Mouse (Mus musculus) limb, embryonic 11.5 days (tissue): ENCODE measurements around the gene Tmem132c. TPM values are rescaled to one million over a fixed set of nuclear protein-coding genes. Genes with fewer than 3 reads are reported as not detected.

Source experiments
- ATAC-seq: fragments of 200-750 bp; cut with Nextera tagmentation; 2 replicates; pipeline ENCODE4 v1.8.0; 2017; ENCODE audit warnings: low read depth; ENCODE audit not compliant: insufficient number of reproducible peaks, low FRiP score, low TSS enrichment
- DNase-seq: peaks from one replicate; pipeline ENCODE4 v3.0.0-alpha.2; 2015; ENCODE audit warnings: low spot score
- H3K27ac ChIP-seq: fragments of 300-500 bp; sonication (generic); replicated peaks from 2 replicates; pipeline ENCODE4 v1.5.1; 2014; ENCODE audit warnings: low read depth, mild to moderate bottlenecking, low read length
- H3K27me3 ChIP-seq: fragments of 300-500 bp; sonication (generic); 2 replicates; pipeline ENCODE4 v1.6.1; 2014; ENCODE audit warnings: mild to moderate bottlenecking, low read length, mixed read lengths; ENCODE audit not compliant: control insufficient read depth, insufficient read depth
- H3K36me3 ChIP-seq: fragments of 300-500 bp; sonication (generic); 2 replicates; pipeline ENCODE4 v1.6.1; 2014; ENCODE audit warnings: mild to moderate bottlenecking, low read length, moderate library complexity, mixed read lengths; ENCODE audit not compliant: control insufficient read depth, insufficient read depth
- H3K4me1 ChIP-seq: fragments of 300-500 bp; sonication (generic); 2 replicates; pipeline ENCODE4 v1.6.1; 2014; ENCODE audit warnings: low read length, mixed read lengths; ENCODE audit not compliant: control insufficient read depth, insufficient read depth
- H3K4me2 ChIP-seq: fragments of 300-500 bp; sonication (generic); 2 replicates; pipeline ENCODE4 v1.6.1; 2014; ENCODE audit warnings: low read depth, mild to moderate bottlenecking, moderate library complexity; ENCODE audit not compliant: severe bottlenecking
- H3K4me3 ChIP-seq: fragments of 300-500 bp; sonication (generic); 2 replicates; pipeline ENCODE4 v1.5.1; 2014; ENCODE audit warnings: low read depth, low read length
- H3K9ac ChIP-seq: fragments of 300-500 bp; sonication (generic); 2 replicates; pipeline ENCODE4 v1.6.1; 2014; ENCODE audit warnings: mild to moderate bottlenecking, low read length
- H3K9me3 ChIP-seq: fragments of 300-500 bp; sonication (generic); 2 replicates; pipeline ENCODE4 v1.6.1; 2016; ENCODE audit warnings: low read length; ENCODE audit not compliant: control insufficient read depth
- WGBS: fragments of 180-500 bp; shearing (Covaris S2); extraction: QIAGEN DNeasy Blood & Tissue Kit; methylation state at CpG from one replicate; pipeline ENCODE4 v1.1.7; 2014; 5-methylcytosine and 5-hydroxymethylcytosine counted together
- polyA plus RNA-seq: library from polyadenylated mRNA; unstranded; fragments of >200 nt; fragmentation: Nextera tagmentation; extraction: Ambion mirVana; gene quantifications from 2 replicates; pipeline ENCODE4 v1.2.1, GENCODE M21; 2014

Tmem132c gene
- polyA plus RNA-seq, 1 experiment from 2014 or later: 34.6 TPM

DNA sequence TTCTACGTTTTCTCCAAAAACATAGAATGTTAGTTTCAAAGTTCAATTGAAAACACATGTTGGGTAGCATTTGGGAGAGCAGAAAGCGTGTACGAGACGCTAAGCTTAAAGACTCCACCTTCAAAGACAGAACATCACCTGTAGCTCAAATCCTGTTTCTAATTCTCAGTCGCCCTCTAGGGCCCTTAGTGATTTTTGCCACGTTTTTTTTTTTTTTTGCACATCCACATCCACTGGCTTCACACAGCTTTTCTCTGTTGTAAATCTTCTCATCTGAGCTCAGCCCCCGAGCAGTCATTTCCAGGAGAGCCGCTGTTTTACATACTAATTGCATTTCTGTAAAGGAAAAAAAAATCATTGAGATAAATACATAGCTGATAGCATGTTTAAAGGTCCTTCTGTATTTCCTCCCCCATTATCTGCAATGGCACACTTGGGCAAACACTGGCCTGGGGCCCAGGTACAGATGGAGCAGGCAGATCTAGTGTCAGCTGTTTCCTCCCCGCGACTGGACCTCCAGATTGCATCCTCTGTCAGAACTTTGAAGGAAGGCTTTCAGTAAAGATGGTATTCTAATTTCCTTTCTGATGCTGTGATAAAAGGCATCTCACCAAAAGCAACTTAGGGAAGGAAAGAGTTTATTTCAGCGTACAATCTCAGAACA is 15.5 kb downstream of the Tmem132c start:
- WGBS: 52% methylated on average over 11 of the region's 11 CpGs

DNA sequence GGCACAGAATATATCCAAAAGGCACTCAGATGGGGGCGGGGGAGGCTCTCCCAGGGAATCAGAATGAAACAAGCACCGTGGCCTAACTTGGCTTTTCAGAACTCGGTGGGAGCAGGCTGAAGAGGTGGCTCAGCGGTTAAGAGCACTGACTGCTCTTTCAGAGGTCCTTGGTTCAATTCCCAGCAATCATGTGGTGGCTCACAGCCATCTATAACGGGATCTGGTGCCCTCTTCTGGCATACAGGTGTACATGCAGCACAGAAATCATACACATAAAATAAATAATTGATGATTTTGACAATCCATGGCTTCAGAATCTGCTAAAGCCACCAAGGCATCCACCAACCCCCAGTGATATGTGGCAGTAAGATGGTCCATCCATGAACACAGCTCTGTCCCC is 20.5 kb downstream of the Tmem132c start:
- Histone ChIP-seq H3K4me2 (no peak overlapping the region), H3K4me3 (no peak overlapping the region), H3K4me1 (no peaks in the 10 kb centered on the region), H3K9me3 (no peaks in the 10 kb centered on the region), H3K27ac (no peak overlapping the region), H3K27me3 (no peaks in the 10 kb centered on the region), H3K36me3 (no peaks in the 10 kb centered on the region), H3K9ac (no peak overlapping the region)
- DNase-seq (no peak), ATAC-seq (no peak)
- WGBS: 90% methylated on average over 5 of the region's 5 CpGs

More for the DNA sequence above, 15.5 kb downstream of the Tmem132c start:
- no peak overlapping the region for H3K4me2 ChIP-seq
- no peak overlapping the region for H3K27ac ChIP-seq
- ATAC-seq (no peak), DNase-seq (no peak)
- no peaks in the 10 kb centered on the region for H3K36me3 ChIP-seq
- H3K4me1 ChIP-seq: no peaks in the 10 kb centered on the region
- H3K9me3 ChIP-seq: no peaks in the 10 kb centered on the region; the same call in 1 of the 2 replicates
- H3K4me3 ChIP-seq: no peak overlapping the region
- H3K27me3 ChIP-seq: no peaks in the 10 kb centered on the region
- H3K9ac ChIP-seq: no peak overlapping the region

DNA sequence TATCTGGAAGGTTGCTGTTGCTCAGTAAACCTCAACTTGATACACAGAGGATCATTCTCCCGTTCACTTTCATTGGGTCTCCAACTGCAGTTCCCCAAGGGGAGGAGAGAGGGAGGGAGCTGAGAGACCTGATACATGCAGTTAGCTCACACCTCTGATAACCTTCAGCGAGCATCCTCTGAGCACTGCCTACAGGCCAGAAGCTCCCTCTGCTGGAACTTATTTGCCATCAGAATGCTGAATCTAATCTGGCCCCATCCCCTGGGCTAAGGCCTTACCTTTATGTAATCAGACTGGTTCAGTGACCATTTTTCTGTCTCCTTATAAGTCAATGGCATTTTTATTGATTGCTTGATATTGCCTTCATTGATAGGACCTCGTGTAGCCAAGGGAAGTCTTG is 29.5 kb downstream of the Tmem132c start:
- Histone ChIP-seq H3K9ac (no peak overlapping the region), H3K4me2 (no peak overlapping the region), H3K4me1 (no peaks in the 10 kb centered on the region), H3K4me3 (no peak overlapping the region), H3K36me3 (no peaks in the 10 kb centered on the region), H3K27ac (no peak overlapping the region), H3K9me3 (no peaks in the 10 kb centered on the region), H3K27me3 (no peaks in the 10 kb centered on the region)
- 57% methylated on average over 3 of the region's 3 CpGs for WGBS
- no peak for DNase-seq
- no peak for ATAC-seq

DNA sequence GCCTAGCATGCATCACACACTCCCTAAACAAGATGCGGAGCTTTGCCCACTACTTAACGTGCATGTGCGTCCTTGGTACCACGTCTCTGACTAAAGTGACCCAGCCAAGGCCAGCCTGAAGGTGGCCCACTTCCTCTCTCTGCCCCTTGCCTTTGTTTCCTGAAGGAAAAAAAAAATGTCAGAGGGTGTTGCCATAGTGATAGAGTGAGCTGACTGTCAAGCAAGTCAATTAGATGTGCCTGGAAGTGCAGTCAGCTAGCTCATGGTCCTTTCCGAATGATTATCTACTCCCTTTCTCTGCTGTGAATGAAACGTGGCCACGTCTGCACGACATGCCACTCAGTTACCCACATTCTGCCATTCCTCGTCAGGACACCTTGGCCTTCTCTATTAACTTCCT is 37.9 kb downstream of the Tmem132c start:
- 87% methylated on average over 9 of the region's 9 CpGs for WGBS
- no peak overlapping the region for H3K4me2 ChIP-seq
- no peak overlapping the region for H3K9ac ChIP-seq
- H3K36me3 ChIP-seq: no peaks in the 10 kb centered on the region
- H3K27me3 ChIP-seq: no peaks in the 10 kb centered on the region
- H3K27ac ChIP-seq: no peak overlapping the region
- peaks cover 3% of the 10 kb centered on the region; the same call in 1 of the 2 replicates for H3K4me1 ChIP-seq
- H3K9me3 ChIP-seq: no peaks in the 10 kb centered on the region
- no peak for DNase-seq
- H3K4me3 ChIP-seq: no peak overlapping the region
- ATAC-seq: no peak

DNA sequence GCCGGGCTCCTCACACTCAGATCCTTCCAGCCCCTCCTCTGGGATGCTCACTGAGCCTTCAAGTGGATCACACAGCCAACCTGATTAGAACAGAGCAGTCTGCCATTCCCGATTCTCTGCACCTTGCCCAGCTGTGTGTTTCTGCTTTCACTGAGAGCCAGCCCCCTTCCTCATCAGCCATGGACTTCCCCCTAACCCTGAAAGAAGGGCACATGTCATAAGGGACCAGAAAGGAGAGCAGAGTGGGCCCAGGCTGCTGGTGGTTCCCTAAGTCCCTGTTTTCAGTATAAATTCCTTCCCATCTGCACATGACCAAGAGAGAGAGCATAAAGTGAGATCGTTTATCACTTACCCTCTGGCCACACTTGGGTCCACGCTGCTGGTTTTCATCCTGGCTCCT is 39.6 kb downstream of the Tmem132c start:
- H3K27me3 ChIP-seq: no peaks in the 10 kb centered on the region
- H3K36me3 ChIP-seq: no peaks in the 10 kb centered on the region
- H3K4me1 ChIP-seq: peaks cover 3% of the 10 kb centered on the region; the same call in 1 of the 2 replicates
- no peak overlapping the region for H3K4me3 ChIP-seq
- H3K4me2 ChIP-seq: no peak overlapping the region
- DNase-seq: no peak
- WGBS: 61% methylated on average over 4 of the region's 4 CpGs
- no peak for ATAC-seq
- no peak overlapping the region for H3K9ac ChIP-seq
- no peak overlapping the region for H3K27ac ChIP-seq
- no peaks in the 10 kb centered on the region for H3K9me3 ChIP-seq

DNA sequence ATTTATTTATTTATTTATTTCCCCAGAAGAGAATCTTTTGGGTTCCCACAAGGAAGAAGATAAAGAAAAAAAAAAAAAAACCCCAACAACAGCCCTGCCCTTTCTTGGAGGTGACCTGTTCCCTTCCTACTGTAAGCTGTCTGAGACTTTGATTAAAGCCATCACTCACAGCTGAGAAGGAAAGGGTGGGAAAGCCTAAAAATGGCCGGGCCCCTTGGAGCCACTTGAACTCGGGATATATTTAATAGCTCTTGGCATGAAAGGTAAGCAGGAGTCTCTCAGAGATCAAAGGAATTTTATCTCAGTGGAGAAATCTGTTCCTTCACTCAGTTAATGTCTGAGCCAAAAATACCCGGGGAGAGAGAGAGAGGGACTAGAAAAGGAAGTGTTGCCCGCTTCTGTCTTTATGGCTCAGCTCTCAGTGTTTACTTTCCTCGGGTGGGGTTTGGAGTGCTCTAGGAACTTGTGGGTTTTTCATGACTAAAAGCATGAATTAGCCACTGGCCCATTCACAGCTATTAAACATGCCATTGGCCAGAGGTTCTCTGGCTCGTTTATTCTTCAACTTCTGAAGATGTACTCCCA is 41.0 kb downstream of the Tmem132c start:
- H3K36me3 ChIP-seq: no peaks in the 10 kb centered on the region
- no peaks in the 10 kb centered on the region for H3K27me3 ChIP-seq
- ATAC-seq (no peak), DNase-seq (no peak)
- peaks cover 3% of the 10 kb centered on the region; the same call in 1 of the 2 replicates for H3K4me1 ChIP-seq
- 27% methylated on average over 6 of the region's 6 CpGs for WGBS
- no peak overlapping the region for H3K4me3 ChIP-seq
- H3K27ac ChIP-seq: no peak overlapping the region
- H3K9me3 ChIP-seq: no peaks in the 10 kb centered on the region
- H3K4me2 ChIP-seq: no peak overlapping the region
- H3K9ac ChIP-seq: no peak overlapping the region

DNA sequence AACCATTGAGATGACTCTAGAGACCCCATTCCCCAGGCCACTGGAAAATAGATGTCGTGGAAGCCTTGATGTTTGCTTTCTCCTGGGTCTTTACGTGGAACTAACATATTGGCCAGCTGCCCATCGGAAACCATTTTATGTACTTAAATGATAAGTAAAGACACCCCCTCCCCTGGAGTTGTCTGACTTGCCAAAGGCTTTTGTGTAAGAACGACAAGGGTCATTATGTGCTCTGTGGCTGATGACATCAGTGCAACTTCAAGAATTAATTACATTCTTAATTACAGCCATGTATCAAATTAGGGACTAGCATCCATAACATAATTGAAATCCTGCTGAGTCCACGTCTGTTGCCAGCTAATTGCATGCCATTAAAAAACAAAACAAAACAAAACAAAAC is 45.3 kb downstream of the Tmem132c start:
- 65% methylated on average over 5 of the region's 5 CpGs for WGBS
- Histone ChIP-seq H3K9me3 (no peaks in the 10 kb centered on the region), H3K36me3 (no peaks in the 10 kb centered on the region), H3K4me1 (0 out of 2 replicates have a peak, but pooled peaks cover 3% of the 10 kb centered on the region), H3K4me2 (no peak overlapping the region), H3K9ac (no peak overlapping the region), H3K27ac (no peak overlapping the region), H3K4me3 (no peak overlapping the region), H3K27me3 (no peaks in the 10 kb centered on the region)
- DNase-seq (no peak), ATAC-seq (no peak)

DNA sequence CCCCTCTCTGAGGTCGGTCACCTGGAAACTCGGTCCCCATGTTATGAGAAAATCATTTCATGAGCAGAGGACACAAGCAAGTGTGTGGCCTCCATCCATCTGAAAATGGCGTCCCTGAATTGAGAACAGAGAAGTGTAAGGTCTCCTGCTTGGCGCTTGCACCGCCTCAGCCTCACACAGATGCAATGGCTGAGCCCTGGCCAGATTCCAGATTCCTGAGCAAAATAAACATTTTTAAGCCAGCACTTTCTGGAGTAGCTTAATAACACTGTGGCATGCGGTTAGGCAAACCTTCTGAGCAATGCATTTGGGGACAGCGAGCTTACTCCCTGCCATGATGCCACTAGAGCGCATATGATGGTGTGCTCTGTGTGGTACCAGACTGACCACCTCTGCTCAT is 48.1 kb downstream of the Tmem132c start:
- Histone ChIP-seq H3K4me1 (0 out of 2 replicates have a peak, but pooled peaks cover 3% of the 10 kb centered on the region), H3K9ac (no peak overlapping the region), H3K27ac (no peak overlapping the region), H3K36me3 (no peaks in the 10 kb centered on the region), H3K4me2 (no peak overlapping the region), H3K9me3 (no peaks in the 10 kb centered on the region), H3K4me3 (no peak overlapping the region), H3K27me3 (no peaks in the 10 kb centered on the region)
- DNase-seq (no peak), ATAC-seq (no peak)
- 97% methylated on average over 8 of the region's 8 CpGs for WGBS
